Mouse (Mus musculus): ENCODE results near the gene Tmem267.
"Not testable (repeated sequence)": the region's sequence is repeated elsewhere in the genome, so short reads cannot be mapped to it uniquely, and the experiment has no call there.

Tmem267 gene

DNA sequence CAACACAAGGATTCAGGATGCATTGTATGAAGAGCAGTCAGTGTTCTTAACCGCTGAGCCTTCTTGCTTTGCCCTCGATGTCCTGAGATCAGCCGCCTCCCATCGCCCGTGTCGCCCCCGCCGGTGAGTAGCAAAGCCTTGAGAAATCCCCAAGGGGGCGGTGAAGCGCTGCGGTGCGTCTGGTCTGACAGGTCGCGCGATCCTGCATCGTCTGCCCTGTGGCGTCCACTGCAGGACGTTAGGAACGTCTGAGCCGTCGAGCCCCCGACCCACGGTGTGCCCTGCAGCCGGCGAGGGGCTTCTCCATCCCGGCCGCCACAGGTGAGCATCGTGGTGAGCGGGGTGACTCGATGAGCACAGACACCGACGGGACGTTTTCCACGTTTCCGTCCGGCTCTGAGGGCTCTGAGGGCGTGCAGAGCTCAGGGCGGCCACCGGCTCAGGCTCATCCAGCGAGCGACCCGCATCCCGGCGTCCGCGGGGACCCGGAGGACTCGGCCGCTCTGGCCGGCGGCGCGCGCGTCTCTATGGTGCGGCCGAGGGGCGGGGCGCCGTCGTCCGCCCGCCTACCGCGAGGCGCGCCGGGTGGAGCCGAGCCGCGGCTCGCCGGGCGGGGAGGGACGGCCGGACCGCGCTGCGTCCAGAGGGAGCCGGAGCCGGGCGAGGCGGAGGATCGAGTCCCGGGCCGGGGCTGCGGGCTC lies at the start of gene Tmem267, which contains the start of gene 3110070M22Rik:
Tmem267 (plus strand) TSS at position 160 of the 701 bp plus-strand sequence.
3110070M22Rik (minus strand) TSS at position 504 of the 701 bp plus-strand sequence.
- peak; percentile 83 to 95 for DNase-seq (ENCODE audit: low spot score in 2 of 2)

DNA sequence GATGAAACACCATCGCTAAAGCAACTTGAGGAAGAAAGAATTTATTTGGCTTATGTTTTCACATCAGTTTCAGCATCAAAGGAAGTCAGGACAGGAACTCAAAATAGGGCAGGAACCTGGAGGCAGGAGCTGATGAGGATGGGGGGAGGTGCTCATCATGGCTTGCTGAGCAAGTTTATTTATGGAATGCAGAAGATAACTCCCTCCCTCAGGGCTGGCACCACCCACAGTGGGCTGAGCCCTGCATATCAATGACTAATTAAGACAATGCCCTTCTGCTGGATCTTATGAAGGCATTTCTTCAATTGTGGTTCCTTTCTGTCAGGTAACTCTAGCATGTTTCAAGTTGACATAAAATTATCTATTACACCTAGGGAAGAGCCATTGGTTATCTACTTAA lies 45.6 kb upstream of the Tmem267 start:
- no peak for DNase-seq (ENCODE audit: low spot score in 2 of 2)

- no peak for DNase-seq (ENCODE audit: low spot score in 2 of 2)
Measured at GRCm38 (mm10) chr13:119453563-119453962, 34.3 kb upstream of the Tmem267 start.

DNA sequence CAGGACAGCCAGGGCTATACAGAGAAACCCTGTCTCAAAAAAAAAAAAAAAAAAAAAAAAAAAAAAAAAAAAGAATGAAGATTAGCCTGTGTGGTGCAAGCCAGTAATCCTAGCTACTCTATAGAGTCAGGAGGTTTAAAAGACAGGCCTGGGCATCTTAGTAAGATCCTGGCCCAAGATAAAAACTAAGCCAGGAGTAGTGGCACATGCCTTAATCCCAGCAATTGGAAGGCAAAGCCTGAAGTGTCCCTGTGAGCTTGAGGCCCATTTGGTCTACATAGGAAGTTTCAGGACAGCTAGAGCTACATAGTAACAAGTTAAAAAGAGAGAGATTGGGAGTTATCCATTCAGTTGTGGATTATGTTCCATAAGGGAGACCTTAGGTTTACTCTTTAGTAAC lies 32.8 kb upstream of the Tmem267 start:
- DNase-seq (ENCODE audit: low spot score in 2 of 2): no peak

- no peak for DNase-seq (ENCODE audit: low spot score in 2 of 2)
Measured at GRCm38 (mm10) chr13:119456342-119456741, 31.5 kb upstream of the Tmem267 start.

DNA sequence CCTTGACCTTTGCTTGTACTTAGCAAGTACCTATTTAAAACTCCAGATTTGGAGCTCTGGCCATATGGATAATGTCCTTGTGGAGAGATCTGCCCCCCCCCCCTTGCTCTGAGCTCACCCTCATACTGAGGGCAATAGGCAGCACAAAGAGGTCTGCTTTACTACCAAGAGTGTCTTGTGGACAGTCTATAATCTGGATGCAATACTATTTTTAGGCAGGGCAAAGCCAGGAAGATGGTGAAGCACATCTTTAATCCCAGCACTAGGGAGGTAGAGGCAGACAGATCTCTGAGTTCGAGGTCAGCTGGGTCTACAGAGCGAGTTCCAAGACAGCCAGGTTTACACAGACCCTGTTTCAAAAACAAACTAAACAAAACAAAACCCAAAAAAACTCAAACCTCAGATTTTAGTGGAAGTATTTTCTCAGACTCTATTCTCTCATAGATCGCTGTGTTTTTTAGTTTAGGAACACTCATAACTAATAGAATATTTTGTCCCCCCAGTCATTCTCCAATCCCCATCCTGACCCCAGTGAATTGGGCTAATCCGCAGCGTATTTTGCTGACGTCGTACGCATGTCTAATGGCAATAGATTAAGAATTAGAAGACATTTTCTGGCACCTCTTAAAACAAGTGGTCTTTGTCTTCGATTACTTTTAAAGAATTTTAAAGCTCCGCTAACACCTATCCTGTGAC lies 25.8 kb upstream of the Tmem267 start:
- no peak for DNase-seq (ENCODE audit: low spot score in 2 of 2)

DNA sequence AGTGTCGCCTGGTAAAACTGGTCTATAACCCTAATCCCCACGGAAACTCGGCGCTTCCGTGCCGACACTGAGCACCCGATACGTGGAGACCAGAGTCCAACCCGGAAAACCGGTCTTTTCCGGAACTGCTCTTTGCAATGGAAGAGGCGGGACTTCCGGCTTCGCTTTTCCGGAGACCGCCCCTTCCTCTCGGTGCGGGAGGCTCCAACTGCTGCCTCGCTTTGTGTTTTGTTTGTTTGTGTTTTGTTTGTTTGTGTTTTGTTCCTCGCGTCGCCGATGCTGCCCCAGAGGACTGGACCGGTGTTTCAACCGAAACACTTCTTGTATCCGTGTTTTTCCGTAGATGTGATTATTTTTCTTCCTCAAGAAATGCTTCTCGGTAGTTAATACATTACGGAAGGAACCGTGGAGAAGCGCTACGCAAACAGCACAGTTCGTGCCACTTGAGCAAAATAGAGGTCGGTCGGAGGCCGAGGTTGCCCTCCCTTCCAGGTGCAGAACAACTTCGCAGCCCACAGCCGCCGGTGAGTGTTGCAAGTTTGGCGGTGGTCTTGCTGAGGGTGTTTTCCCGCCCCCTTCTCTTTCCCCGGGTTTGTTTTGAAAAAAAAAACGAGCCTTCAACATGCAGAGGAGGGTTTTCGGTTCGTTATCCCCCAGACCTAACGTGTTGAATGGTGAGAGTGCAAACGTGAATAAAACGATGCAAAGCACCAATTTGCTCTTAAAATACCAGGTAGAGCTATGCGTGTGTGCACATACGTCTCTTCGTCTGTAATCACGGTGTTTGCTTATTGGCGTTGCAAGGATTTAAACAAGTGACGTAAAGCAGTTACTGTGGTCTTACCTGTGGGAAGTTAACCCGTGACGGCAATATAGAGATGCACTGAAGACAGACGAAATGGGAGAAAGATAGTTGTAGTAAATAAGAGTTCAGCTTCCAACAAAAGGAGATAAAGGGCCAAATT lies 25.0 kb upstream of the Tmem267 start, which contains the start of gene 4833420G17Rik:
4833420G17Rik (plus strand) TSS at position 173 of the 965 bp plus-strand sequence.
- DNase-seq (ENCODE audit: low spot score in 2 of 2): peak; percentile 85 to 92

GRCm38 (mm10) chr13:119476631-119477030 lies 11.2 kb upstream of the Tmem267 start:
- DNase-seq (ENCODE audit: low spot score in 2 of 2): no peak

GRCm38 (mm10) chr13:119477789-119478188 lies 10.1 kb upstream of the Tmem267 start:
- no peak for DNase-seq (ENCODE audit: low spot score in 2 of 2)

DNA sequence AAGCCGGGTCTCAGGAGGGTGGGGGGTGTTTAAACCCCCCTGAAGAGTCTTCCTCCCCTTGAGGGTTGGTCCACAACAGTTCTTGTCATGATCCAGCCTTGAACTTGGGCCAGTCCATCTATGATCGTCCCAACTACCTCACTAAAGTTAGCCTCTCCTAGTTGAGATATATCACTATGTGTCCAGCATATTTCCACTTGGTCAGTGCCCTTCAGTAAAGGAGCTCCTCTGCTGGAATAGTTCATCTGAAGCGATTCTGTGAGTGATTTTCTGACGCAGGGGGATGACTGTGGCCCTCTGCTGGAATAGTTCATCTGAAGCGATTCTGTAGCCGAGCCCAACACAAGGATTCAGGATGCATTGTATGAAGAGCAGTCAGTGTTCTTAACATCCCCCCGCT lies 485 bp upstream of the Tmem267 start:
- no peak for DNase-seq (ENCODE audit: low spot score in 2 of 2)

DNA sequence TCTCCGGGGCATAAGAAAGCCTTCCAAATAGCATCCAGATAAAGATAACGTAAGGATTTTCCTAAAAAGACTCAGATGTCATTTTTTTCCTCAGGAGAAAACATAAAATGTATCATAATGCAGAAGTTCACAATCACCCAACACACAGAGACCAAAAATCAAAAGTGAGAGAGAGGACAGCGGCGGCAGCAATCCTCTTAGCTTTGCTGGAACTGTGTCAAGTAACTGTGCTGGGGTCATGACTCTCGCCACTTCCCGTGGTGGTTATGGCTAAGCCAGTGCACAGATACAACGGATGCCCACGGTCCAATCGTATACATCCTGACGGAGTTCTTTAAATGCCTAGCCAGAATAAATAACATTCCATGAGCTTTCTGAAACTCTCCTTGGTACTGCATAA lies 4.2 kb downstream of the Tmem267 start:
- peak in 1 of 2 experiments; percentile 58 for DNase-seq (ENCODE audit: low spot score in 2 of 2)

- DNase-seq (ENCODE audit: low spot score in 2 of 2): not testable (repeated sequence)
Measured at GRCm38 (mm10) chr13:119494938-119495337, 7.1 kb downstream of the Tmem267 start.

DNA sequence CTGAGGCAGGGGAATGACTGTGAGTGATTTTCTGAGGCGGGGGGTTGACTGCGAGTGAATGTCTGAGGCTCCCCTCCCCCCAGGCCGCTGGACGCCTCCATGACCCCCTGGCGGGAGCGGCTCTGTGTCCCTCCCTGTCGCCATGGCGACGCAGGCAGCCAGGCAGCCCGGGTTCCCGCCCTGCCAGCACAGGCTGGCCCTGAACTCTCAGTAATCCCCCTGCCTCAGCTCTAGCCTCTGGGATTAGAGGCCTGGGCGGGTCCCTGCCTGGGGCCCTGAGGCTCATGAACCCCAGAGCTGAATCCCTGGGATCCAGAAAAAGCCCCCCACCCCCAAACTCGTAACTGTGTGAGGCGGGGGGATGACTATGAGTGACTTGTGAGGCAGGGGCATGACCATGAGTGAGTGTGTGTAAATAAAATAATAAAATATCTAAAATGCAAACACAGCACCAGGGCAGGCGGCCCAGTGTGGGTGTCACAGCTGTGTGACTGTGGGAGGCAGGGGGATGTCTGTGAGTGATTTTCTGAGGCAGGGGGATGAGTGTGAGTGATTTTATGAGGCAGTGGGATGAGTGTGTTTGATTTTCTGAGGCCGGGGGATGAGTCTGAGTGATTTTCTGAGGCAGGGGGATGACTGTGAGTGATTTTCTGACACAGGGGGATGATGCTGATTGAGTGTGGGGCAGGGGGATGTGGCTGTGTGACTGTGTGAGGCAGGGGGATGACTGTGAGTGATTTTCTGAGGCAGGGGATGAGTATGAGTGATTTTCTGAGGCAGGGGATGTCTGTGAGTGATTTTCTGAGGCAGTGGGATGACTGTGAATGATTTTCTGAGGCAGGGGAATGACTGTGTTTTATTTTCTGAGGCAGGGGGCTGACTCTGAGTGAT lies 108.7 kb downstream of the Tmem267 start:
- DNase-seq (ENCODE audit: low spot score in 2 of 2): peak; percentile 51 to 83

- peak; percentile 36 to 79 for DNase-seq (ENCODE audit: low spot score in 2 of 2)
Measured at GRCm38 (mm10) chr13:119598466-119598865, 110.6 kb downstream of the Tmem267 start.

- DNase-seq (ENCODE audit: low spot score in 2 of 2): peak; percentile 46 to 81
Measured at GRCm38 (mm10) chr13:119599066-119599465, 111.2 kb downstream of the Tmem267 start.

DNA sequence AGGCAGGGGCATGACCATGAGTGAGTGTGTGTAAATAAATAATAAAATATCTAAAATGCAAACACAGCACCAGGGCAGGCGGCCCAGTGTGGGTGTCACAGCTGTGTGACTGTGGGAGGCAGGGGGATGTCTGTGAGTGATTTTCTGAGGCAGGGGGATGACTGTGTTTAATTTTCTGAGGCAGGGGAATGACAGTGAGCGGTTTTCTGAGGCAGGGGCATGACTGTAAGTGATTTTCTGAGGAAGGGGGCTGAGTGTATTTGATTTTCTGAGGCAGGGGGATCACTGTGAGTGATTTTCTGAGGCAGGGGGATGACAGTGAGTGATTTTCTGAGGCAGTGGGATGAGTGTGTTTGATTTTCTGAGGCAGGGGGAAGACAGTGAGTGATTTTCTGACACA lies 111.7 kb downstream of the Tmem267 start:
- not testable (repeated sequence) for DNase-seq (ENCODE audit: low spot score in 2 of 2)

- peak; percentile 78 to 96 for DNase-seq (ENCODE audit: low spot score in 2 of 2)
Measured at GRCm38 (mm10) chr13:119600166-119600565, 112.3 kb downstream of the Tmem267 start.

- DNase-seq (ENCODE audit: low spot score in 2 of 2): peak; percentile 50 to 85
Measured at GRCm38 (mm10) chr13:119602688-119603331, 115.0 kb downstream of the Tmem267 start.

GRCm38 (mm10) chr13:119603890-119604289 lies 116.1 kb downstream of the Tmem267 start:
- DNase-seq (ENCODE audit: low spot score in 2 of 2): not testable (repeated sequence)

- not testable (repeated sequence) for DNase-seq (ENCODE audit: low spot score in 2 of 2)
Measured at GRCm38 (mm10) chr13:119604322-119604721, 116.5 kb downstream of the Tmem267 start.
